Mouse (Mus musculus) midbrain, embryonic 11.5 days (tissue): Measurements from ENCODE around the gene Olfr948. TPM values are rescaled to one million over a fixed set of nuclear protein-coding genes. Genes with fewer than 3 reads are reported as not detected.

Experiments
- ATAC-seq: fragments of 200-750 bp; cut with Nextera tagmentation; 2 replicates; pipeline ENCODE4 v1.8.0; 2017; ENCODE audit warnings: moderate TSS enrichment, moderate library complexity; ENCODE audit not compliant: low FRiP score
- DNase-seq: peaks from one replicate; pipeline ENCODE4 v3.0.0; 2015; ENCODE audit warnings: low spot score; ENCODE audit errors: missing footprints
- H3K27ac ChIP-seq: fragments of 300-500 bp; sonication (generic); 2 replicates; pipeline ENCODE4 v1.5.1; 2014; ENCODE audit warnings: low read depth, low read length
- H3K27me3 ChIP-seq: fragments of 300-500 bp; sonication (generic); 2 replicates; pipeline ENCODE4 v1.6.1; 2014; ENCODE audit warnings: mild to moderate bottlenecking, low read length, moderate library complexity, mixed read lengths; ENCODE audit not compliant: control insufficient read depth, insufficient read depth
- H3K36me3 ChIP-seq: fragments of 300-500 bp; sonication (generic); 2 replicates; pipeline ENCODE4 v1.6.1; 2014; ENCODE audit warnings: mild to moderate bottlenecking, low read length, moderate library complexity, mixed read lengths; ENCODE audit not compliant: control insufficient read depth, insufficient read depth
- H3K4me1 ChIP-seq: fragments of 300-500 bp; sonication (generic); 2 replicates; pipeline ENCODE4 v1.6.1; 2014; ENCODE audit warnings: low read length; ENCODE audit not compliant: control insufficient read depth, insufficient read depth
- H3K4me2 ChIP-seq: fragments of 300-500 bp; sonication (generic); 2 replicates; pipeline ENCODE4 v1.6.1; 2014; ENCODE audit warnings: mild to moderate bottlenecking, moderate library complexity
- H3K4me3 ChIP-seq: fragments of 300-500 bp; sonication (generic); 2 replicates; pipeline ENCODE4 v1.5.1; 2014; ENCODE audit warnings: low read depth, low read length
- H3K9ac ChIP-seq: fragments of 300-500 bp; sonication (generic); 2 replicates; pipeline ENCODE4 v1.6.1; 2014; ENCODE audit warnings: low read length
- H3K9me3 ChIP-seq: fragments of 300-500 bp; sonication (generic); 2 replicates; pipeline ENCODE4 v1.6.1; 2016; ENCODE audit warnings: low read length; ENCODE audit not compliant: control insufficient read depth
- WGBS: fragments of 180-500 bp; shearing (Covaris S2); extraction: QIAGEN DNeasy Blood & Tissue Kit; methylation state at CpG from one replicate; pipeline ENCODE4 v1.1.7; 2014; 5-methylcytosine and 5-hydroxymethylcytosine counted together
- polyA plus RNA-seq: library from polyadenylated mRNA; unstranded; fragments of >200 nt; fragmentation: Nextera tagmentation; extraction: Ambion mirVana; gene quantifications from 2 replicates; pipeline ENCODE4 v1.2.1, GENCODE M21; 2014

Olfr948 gene
- polyA plus RNA-seq, result not detected in 2 replicates

- ATAC-seq, result no peak
Observed at GRCm38 (mm10) chr9:39325945-39326344, at the start of gene Olfr948. Gene Olfr948 (minus strand): TSS chr9:39326045.

GRCm38 (mm10) chr9:39287136-39287535 is 38.7 kb downstream of the Olfr948 start:
- no peak for ATAC-seq
- no peaks in the 10 kb centered on the region for H3K4me1 ChIP-seq
- DNase-seq, result no peak
- no peak overlapping the region for H3K9ac ChIP-seq
- no peaks in the 10 kb centered on the region for H3K9me3 ChIP-seq
- H3K4me3 ChIP-seq, result no peak overlapping the region
- WGBS, result 86% methylated on average over 2 of the region's 2 CpGs
- H3K27me3 ChIP-seq, result no peaks in the 10 kb centered on the region
- no peak overlapping the region for H3K27ac ChIP-seq
- H3K36me3 ChIP-seq, result no peaks in the 10 kb centered on the region
- H3K4me2 ChIP-seq, result no peak overlapping the region

More at GRCm38 (mm10) chr9:39325945-39326344, at the start of gene Olfr948:
- Histone ChIP-seq H3K36me3 (no peaks in the 10 kb centered on the region), H3K27me3 (no peaks in the 10 kb centered on the region), H3K4me2 (no peak within 1 kb of the TSS), H3K9ac (no peak within 1 kb of the TSS), H3K4me1 (no peaks in the 10 kb centered on the region), H3K4me3 (no peak within 1 kb of the TSS), H3K9me3 (no peaks in the 10 kb centered on the region), H3K27ac (no peak within 1 kb of the TSS)
- DNase-seq, result no peak

GRCm38 (mm10) chr9:39276718-39277117 is 49.1 kb downstream of the Olfr948 start, which contains the start of gene Olfr945:
Gene Olfr945 (minus strand): TSS chr9:39276818.
- H3K36me3 ChIP-seq, result no peaks in the 10 kb centered on the region
- WGBS, result 96% methylated on average over 3 of the region's 3 CpGs

More at GRCm38 (mm10) chr9:39276718-39277117, 49.1 kb downstream of the Olfr948 start, which contains the start of gene Olfr945:
- no peak for DNase-seq
- Histone ChIP-seq H3K4me2 (no peak within 1 kb of the TSS), H3K27ac (no peak within 1 kb of the TSS), H3K4me3 (no peak within 1 kb of the TSS), H3K9me3 (no peaks in the 10 kb centered on the region), H3K4me1 (no peaks in the 10 kb centered on the region), H3K9ac (no peak within 1 kb of the TSS), H3K27me3 (no peaks in the 10 kb centered on the region)
- ATAC-seq, result no peak

Other genes with a start within 250 kb of the Olfr948 start
- gene Olfr938, start 247.2 kb downstream of the Olfr948 start, polyA plus RNA-seq, result not detected in 2 replicates
- gene Olfr27, start 197.9 kb downstream of the Olfr948 start, polyA plus RNA-seq, result not detected in 2 replicates
- not detected in 2 replicates for gene Olfr943, start 159.7 kb downstream of the Olfr948 start, polyA plus RNA-seq
- gene Olfr944, start 124.1 kb downstream of the Olfr948 start, polyA plus RNA-seq, result not detected in 2 replicates
- not detected in 2 replicates for gene Olfr1537, start 76.1 kb downstream of the Olfr948 start, polyA plus RNA-seq
- gene Olfr945, start 49.2 kb downstream of the Olfr948 start, polyA plus RNA-seq, result not detected in 2 replicates
- gene Olfr951, start 61.4 kb upstream of the Olfr948 start, polyA plus RNA-seq, result not detected in 2 replicates
- gene Olfr952, start 101.1 kb upstream of the Olfr948 start, polyA plus RNA-seq, result not detected in 2 replicates
- not detected in 2 replicates for gene Olfr954, start 130.7 kb upstream of the Olfr948 start, polyA plus RNA-seq
- not detected in 2 replicates for gene Olfr955, start 145.9 kb upstream of the Olfr948 start, polyA plus RNA-seq
- gene Olfr44, start 167.9 kb upstream of the Olfr948 start, polyA plus RNA-seq, result not detected in 2 replicates
- gene Olfr957, start 189.8 kb upstream of the Olfr948 start, polyA plus RNA-seq, result not detected in 2 replicates
- gene Olfr958, start 228.0 kb upstream of the Olfr948 start, polyA plus RNA-seq, result not detected in 2 replicates
- gene Olfr959, start 249.5 kb upstream of the Olfr948 start, polyA plus RNA-seq, result not detected in 2 replicates